Mouse (Mus musculus): ENCODE results near the gene Ppp1r12c.

Ppp1r12c gene

DNA sequence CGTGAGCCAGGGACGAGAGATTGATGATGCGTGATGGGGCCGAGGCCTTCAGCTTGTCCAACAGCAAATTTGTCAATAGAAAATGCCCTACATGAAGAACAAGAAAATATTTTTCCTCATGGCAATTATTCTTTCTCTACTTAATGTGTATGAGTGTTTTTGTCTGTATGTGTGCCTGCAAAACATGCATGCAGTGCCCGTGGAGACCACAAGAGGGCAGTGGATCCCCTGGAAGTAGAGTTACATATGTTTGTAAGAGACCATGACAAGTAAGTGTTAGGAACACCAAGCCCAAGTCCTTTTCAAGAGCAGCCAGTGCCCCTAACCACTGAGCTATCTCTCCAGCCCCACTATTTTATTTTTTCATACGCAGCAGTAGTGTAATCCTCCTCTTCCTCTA lies 69.9 kb downstream of the Ppp1r12c start:
- DNase-seq (ENCODE audit: inconsistent ontology term), result peak; percentile 45
